Comparison of ENCODE assay signal across 8 mouse cellular contexts in the genomic region with DNA sequence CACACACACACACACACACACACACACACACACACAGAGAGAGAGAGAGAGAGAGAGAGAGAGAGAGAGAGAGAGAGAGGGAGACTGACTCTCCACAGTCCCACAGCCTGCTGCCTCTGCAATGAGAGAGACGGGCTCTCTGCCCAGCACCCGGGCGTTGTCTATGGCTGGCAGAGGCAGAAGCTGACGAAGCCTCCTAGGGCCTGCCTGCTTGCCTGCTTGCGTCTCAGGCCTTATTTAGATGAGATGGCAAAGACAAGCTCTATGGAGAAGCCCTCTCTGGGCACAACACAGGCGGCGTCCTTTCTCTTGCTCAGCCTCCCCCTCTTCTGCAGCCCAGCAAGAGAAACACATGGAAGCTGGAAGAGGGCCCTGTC. TPM values are rescaled to one million over a fixed set of nuclear protein-coding genes. Genes with fewer than 3 reads are reported as not detected.
DNase-seq lines count a peak whose midpoint lies in the region; ATAC-seq and TF ChIP-seq lines count a peak whose summit lies in the region.

No protein-coding gene starts in this region.

- no peaks in the 10 kb centered on the region for H3K36me3 ChIP-seq in embryonic facial prominence, embryonic 15.5 days
- H3K36me3 ChIP-seq in hindbrain, postnatal 0 days (ENCODE audit: insufficient read depth, low read length), result no peaks in the 10 kb centered on the region

- 37% methylated on average over 7 of the region's 7 CpGs for WGBS in embryonic facial prominence, embryonic 15.5 days
- WGBS in hindbrain, postnatal 0 days, result 23% methylated on average over 7 of the region's 7 CpGs

- peaks cover 42% of the 10 kb centered on the region for H3K4me1 ChIP-seq in embryonic facial prominence, embryonic 15.5 days
- peaks cover 9% of the 10 kb centered on the region; the same call in 1 of the 2 replicates for H3K4me1 ChIP-seq in hindbrain, postnatal 0 days (ENCODE audit: insufficient read depth, low read length)

- no peak overlapping the region for H3K4me3 ChIP-seq in embryonic facial prominence, embryonic 15.5 days (replicated peaks)
- H3K4me3 ChIP-seq in hindbrain, postnatal 0 days (ENCODE audit: low read length), result no peak overlapping the region

- no peak for ATAC-seq in embryonic facial prominence, embryonic 15.5 days (ENCODE audit: insufficient number of reproducible peaks, low FRiP score, low TSS enrichment, low read depth)
- no peak for ATAC-seq in hindbrain, postnatal 0 days

- H3K9ac ChIP-seq in embryonic facial prominence, embryonic 15.5 days, result no peak overlapping the region
- no peak overlapping the region for H3K9ac ChIP-seq in hindbrain, postnatal 0 days (replicated peaks; ENCODE audit: low read length)

- DNase-seq in layer of hippocampus, adult 11-12 months (ENCODE audit: low spot score), result peak; percentile 72
- no peak for DNase-seq in layer of hippocampus, adult 9-10 months (ENCODE audit: low spot score)
- peak; percentile 31 for DNase-seq in hindbrain, postnatal 0 days (ENCODE audit: low spot score)
- DNase-seq in lung, postnatal 36 days, result peak; percentile 72
- DNase-seq in urinary bladder, postnatal 10 days (ENCODE audit: low spot score), result no peak
- DNase-seq in embryo, embryonic 10.5 days (ENCODE audit: low spot score), result no peak
- no peak for DNase-seq in thymus, postnatal 10 days (ENCODE audit: low spot score in 2 of 2)

- H3K27me3 ChIP-seq in embryonic facial prominence, embryonic 15.5 days, result peaks cover 57% of the 10 kb centered on the region
- peaks cover 6% of the 10 kb centered on the region; the same call in 1 of the 2 replicates for H3K27me3 ChIP-seq in hindbrain, postnatal 0 days (ENCODE audit: insufficient read depth, low read length)

- peak overlapping the region; percentile 29; the same call in 1 of the 2 replicates for H3K27ac ChIP-seq in embryonic facial prominence, embryonic 15.5 days (replicated peaks)
- H3K27ac ChIP-seq in hindbrain, postnatal 0 days, result no peak overlapping the region

- no peak for TF ChIP-seq CTCF in hindbrain, postnatal 0 days (IDR thresholded peaks at IDR 0.05; ENCODE audit: low read depth)

- no peaks in the 10 kb centered on the region for H3K9me3 ChIP-seq in embryonic facial prominence, embryonic 15.5 days (replicated peaks)
- H3K9me3 ChIP-seq in hindbrain, postnatal 0 days (ENCODE audit: low read length), result no peaks in the 10 kb centered on the region

- H3K4me2 ChIP-seq in embryonic facial prominence, embryonic 15.5 days (replicated peaks), result no peak overlapping the region
- peak overlapping the region; percentile 2; the same call in 1 of the 2 replicates for H3K4me2 ChIP-seq in hindbrain, postnatal 0 days (ENCODE audit: low read depth, low read length)

RNA-seq across cellular contexts. Expression of a gene that starts 4.6 kb away (rescaled TPM):
- 5.2 and 5.7 TPM in 2 replicates for polyA plus RNA-seq in embryonic facial prominence, embryonic 15.5 days (2015; fragmentation: Nextera tagmentation; extraction: Ambion mirVana)
- total RNA-seq in hindbrain, postnatal 0 days (2014; rRNA removed), result 31.0 and 33.4 TPM in 2 replicates
- polyA plus RNA-seq in hindbrain, postnatal 0 days (2015; fragmentation: Nextera tagmentation; extraction: Ambion mirVana), result 8.3 and 9.5 TPM in 2 replicates

RNA-seq across cellular contexts. Expression of a gene that starts 39.3 kb away (rescaled TPM):
- 3.1 and 4.6 TPM in 2 replicates for polyA plus RNA-seq in embryonic facial prominence, embryonic 15.5 days (2015; fragmentation: Nextera tagmentation; extraction: Ambion mirVana)
- total RNA-seq in hindbrain, postnatal 0 days (2014; rRNA removed), result 5.1 and 9.5 TPM in 2 replicates
- polyA plus RNA-seq in hindbrain, postnatal 0 days (2015; fragmentation: Nextera tagmentation; extraction: Ambion mirVana), result 2.9 and 3.1 TPM in 2 replicates

Comparison
In these comparisons a context has a peak if more than half of its experiments do, and no peak if none do; other contexts are left out.
1. DNase-seq: peak in layer of hippocampus, adult 11-12 months (single experiment), hindbrain, postnatal 0 days (single experiment) and lung, postnatal 36 days (single experiment); none in layer of hippocampus, adult 9-10 months (single experiment), urinary bladder, postnatal 10 days (single experiment), embryo, embryonic 10.5 days (single experiment) and thymus, postnatal 10 days (0 of 2).